Mouse (Mus musculus) thymus, postnatal 4 days (tissue): ENCODE measurements around the gene Mrps24.
A peak's percentile ranks its signal among the peaks of the same experiment; 100 is the strongest.

ENCODE experiments used
- DNase-seq: peaks from one replicate; pipeline ENCODE4 v3.0.0; 2021

Gene Mrps24

GRCm38 (mm10) chr11:5703341-5703740 is 12.1 kb downstream of the Mrps24 start:
- no peak for DNase-seq

GRCm38 (mm10) chr11:5702957-5703332 is 12.5 kb downstream of the Mrps24 start:
- no peak for DNase-seq

- no peak for DNase-seq
Measured at GRCm38 (mm10) chr11:5702271-5702956, 13.1 kb downstream of the Mrps24 start.

- DNase-seq = no peak
Measured at GRCm38 (mm10) chr11:5701821-5702220, 13.7 kb downstream of the Mrps24 start.

- DNase-seq = no peak
Measured at GRCm38 (mm10) chr11:5701300-5701699, 14.2 kb downstream of the Mrps24 start.

GRCm38 (mm10) chr11:5700808-5701207 is 14.7 kb downstream of the Mrps24 start:
- no peak for DNase-seq

- DNase-seq = peak; percentile 51
Measured at GRCm38 (mm10) chr11:5691775-5692174, 23.7 kb downstream of the Mrps24 start.

- peak; percentile 48 for DNase-seq
Measured at GRCm38 (mm10) chr11:5684283-5684682, 31.2 kb downstream of the Mrps24 start.

GRCm38 (mm10) chr11:5682541-5682940 is 32.9 kb downstream of the Mrps24 start:
- DNase-seq = no peak
